Mouse (Mus musculus) lung, postnatal 0 days (tissue): Measurements from ENCODE around the gene Lix1l.

Experiments
- CTCF ChIP-seq: IDR thresholded peaks from 2 replicates; pipeline ENCODE4 v1.5.1; 2016; ENCODE audit warnings: antibody characterized with exemption, mild to moderate bottlenecking
- EP300 ChIP-seq: IDR thresholded peaks from 2 replicates; pipeline ENCODE4 v1.6.1; 2016; ENCODE audit warnings: antibody characterized with exemption, mild to moderate bottlenecking, control low read depth

- TF ChIP-seq CTCF = peak; percentile 100
- peak; percentile 21; the same call in 1 of the 2 replicates for TF ChIP-seq EP300
Measured at GRCm38 (mm10) chr3:96579885-96580454, 21.0 kb upstream of the Lix1l start.
